Mouse (Mus musculus) monocyte, adult 5-6 weeks (primary cell): Measurements from ENCODE around the gene Lzic. TPM values are rescaled to one million over a fixed set of nuclear protein-coding genes. Genes with fewer than 3 reads are reported as not detected.
"Not testable (repeated sequence)": the region's sequence is repeated elsewhere in the genome, so short reads cannot be mapped to it uniquely, and the experiment has no call there.

Source experiments
- ATAC-seq: fragments of 153-309, 156-312 bp; replicated peaks from 2 replicates; pipeline ENCODE4 v1.8.0; 2017; ENCODE audit warnings: mild to moderate bottlenecking; ENCODE audit not compliant: low TSS enrichment, insufficient number of reproducible peaks, severe bottlenecking, poor library complexity, low FRiP score
- total RNA-seq: library from RNA; stranded (forward); fragments of 200-1000, 200-491, 200-594 nt; gene quantifications from 3 replicates; pipeline ENCODE4 v1.2.3, GENCODE M21; 2017

Gene Lzic
- 10.3 to 60.8 TPM (median 52.7 TPM) in 3 replicates for total RNA-seq

DNA sequence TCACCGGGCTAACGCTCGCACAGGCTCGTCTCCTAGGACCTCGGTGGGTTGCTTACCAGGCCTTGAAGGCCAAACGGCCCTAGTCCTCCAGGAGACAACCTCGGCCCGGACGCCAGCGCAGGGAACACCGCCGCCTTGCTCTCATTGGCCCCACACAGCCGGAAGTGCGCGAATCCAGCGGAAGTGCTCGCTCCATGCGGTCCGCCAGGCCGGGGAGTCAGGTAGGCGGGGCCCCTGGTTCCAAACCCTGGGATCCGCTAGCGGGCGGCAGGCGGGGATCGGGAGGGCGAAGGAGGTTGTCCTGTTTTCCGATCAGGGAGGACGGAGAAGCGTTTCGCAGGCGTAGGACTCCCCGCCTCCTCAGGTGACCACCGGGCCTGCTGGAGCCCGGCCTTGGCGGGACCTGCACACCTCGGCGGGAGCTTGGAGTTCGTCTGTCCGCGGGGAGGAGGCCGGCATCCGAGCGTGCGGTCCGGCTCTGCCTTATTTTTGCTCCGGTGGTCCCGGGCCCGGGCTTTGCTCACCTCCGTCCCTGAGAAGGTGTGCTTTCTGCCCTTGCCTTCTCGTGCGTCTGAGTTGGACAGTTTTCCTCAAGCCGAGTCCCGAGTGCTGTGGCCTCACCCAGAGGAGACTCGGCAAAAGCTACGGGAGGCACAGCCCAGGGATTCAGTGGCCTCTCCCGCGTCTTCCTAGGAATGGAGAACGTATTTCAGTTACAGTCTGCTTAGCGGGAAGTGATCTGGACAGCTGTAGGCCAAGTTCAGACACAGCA is at the start of gene Lzic, which contains the start of gene Nmnat1:
Gene Lzic (plus strand): TSS at position 177 of the 772 bp plus-strand sequence.
Gene Nmnat1 (minus strand): TSS at position 150 of the 772 bp plus-strand sequence.
- ATAC-seq, result peak; percentile 98

DNA sequence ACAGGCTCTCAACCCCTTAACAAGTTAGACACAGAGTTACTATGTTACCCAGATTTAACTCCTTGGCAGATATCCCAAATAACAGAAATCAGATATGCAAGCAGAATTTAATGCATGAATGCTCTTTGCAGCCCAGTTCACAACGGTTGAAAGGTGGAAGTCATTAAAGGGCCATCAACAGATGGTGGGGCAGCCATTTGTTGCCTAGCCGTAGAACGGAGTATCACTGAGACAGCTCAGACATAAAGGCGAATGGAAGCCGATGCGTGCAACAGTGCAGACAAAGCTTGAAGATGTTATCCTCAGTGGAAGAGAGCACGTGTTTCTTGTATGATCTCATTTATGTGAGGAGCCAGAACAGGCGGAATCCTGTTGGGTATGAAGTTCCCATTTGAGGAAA is 44.5 kb upstream of the Lzic start:
- no peak for ATAC-seq

DNA sequence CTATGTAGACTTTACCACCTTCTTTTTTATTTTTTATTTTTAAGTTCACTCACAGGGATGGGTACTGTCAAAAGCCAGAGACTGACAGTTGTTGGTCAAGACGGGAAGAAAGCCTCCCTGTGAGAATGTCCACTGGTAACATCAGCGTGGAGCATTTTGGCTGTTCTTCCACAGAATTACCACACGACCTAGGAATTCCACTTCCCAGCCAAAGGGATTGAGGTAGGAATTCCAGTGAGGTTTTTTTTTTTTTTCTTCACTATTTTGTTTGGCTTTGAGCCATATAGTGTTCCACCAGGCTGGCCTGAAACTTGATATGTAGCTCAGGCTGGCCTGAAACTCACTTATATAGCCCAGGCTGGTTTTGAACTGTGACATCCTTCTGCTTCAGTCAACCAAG is 42.6 kb upstream of the Lzic start:
- ATAC-seq, result no peak

DNA sequence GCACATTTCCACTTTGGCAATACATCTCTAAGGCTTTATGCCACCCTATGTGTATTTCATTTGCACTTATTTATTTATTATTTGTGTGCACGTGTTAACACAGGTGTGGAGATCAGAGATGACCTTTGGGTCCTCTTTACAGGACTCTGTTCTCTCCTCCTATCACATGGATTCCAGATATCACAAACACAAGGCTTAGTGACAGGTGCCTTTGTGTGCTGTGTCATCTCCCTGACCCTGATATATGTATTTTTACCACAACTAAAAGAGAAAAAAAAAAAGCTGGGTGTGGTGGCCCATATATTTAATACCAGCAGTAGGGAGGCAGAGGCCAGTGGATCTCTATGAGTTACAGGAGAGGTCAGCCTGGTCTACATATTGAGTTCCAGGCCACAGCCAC is 40.6 kb upstream of the Lzic start:
- ATAC-seq, result no peak

DNA sequence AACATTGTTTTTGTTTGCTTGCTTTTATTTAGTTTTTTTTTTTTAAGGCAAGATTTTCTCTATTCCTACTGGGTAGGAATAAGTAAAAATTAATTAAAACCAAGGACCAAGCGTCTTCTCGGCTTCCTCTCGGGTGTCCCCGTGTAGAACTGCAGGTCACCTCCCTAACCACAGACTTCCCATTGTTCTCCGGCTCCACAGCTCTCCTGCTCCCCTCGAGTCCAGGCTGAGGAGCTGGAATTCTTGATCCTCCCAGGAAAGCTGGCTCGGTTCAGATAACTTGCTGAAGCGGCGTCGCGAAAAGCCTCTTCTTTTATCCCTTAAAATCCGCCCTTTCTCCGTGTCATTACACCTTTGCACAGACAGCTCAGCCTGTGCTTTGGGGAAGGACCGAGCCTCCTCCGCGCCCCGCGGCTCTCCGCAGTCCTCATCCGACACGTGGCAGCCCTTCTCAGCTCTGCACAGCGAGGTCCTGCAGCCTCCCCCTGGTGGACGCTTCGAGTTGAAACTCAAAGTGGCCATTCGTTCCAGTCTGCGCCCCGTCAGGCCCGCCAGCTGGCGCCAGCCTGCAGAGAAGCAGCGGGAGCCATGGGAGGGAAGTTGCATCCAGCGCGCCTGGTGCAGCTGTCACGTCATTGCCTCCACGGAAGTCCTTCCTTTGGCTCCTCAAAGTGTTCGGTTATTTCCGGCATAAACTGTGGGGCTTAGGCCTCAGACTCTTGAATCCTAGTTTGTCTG is 39.9 kb upstream of the Lzic start:
- peak; percentile 99 for ATAC-seq

DNA sequence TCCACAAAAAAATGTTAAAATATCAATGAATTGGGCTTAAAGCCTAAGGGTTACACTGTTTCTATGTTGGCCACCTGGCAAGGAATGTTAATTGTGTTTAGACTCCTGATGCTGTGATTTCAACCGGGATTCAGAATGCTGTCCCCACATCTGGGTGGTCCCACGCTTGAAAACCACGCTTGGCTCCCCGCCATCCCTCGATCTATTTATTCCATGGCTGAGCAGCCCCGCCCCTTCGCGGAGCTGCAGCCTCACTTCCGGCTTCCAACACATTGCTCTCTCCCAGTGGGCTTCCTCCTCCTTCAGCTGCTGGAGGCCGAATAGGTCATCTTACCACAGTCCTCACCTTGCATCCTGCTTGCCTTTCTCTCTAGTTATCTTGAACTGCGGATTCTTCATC is 39.2 kb upstream of the Lzic start:
- no peak for ATAC-seq

DNA sequence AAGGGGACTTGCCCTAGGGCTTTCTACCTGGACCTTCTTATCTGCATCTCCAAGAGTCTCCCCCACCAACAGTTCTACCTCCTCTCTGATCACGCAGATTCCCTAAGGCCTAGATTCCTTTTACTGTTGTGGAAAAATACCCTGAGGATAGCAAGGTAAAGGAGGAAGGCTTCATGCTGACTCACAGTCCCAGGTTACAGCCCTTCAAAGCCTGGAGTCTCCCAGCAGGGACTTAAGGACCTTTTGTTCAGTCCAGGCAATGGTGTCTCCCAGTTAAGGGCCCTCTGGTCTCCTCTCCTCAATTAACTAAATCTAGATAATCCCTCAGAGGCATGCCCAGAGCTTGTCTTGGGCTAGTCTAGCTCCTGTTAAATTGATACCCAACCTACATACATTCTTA is 38.7 kb upstream of the Lzic start:
- ATAC-seq, result 0 out of 2 replicates have a peak, but pooled peaks have one; percentile 14

DNA sequence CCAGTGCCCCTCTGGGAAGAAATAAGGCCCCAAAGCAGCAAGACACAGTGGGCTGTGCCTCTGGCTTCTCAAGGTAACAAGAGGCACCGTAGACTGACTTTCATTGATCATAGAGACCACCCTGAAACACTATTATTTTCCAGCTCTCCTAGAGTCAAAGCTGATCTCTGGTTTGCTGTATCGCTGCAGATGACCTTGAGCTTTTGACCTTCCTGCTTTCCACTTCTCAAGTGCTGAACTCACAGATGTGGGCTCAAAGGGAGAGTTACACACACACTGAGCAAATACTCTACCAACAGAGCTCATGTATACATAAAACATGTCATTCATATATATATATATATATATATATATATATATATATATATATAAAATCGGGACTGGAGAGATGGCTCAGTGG is 34.4 kb upstream of the Lzic start:
- no peak for ATAC-seq

DNA sequence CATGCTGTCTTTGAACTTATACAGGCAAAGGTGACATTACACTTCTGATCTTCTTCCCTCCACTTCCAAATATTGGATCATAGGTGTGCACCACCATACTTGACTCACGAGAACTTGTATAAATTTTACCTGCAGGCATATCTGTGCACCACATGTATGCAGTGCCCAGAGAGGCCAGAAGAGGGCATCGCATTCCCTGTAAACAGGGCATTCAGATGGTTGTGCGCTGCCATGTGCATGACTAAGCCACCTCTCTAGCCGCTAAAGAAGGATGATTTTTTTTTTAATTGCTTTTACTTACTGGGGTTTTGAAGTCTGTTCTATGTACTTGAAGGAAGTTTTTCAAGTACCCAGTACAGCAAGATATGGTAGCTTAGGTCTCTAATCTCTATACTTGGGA is 31.4 kb upstream of the Lzic start:
- no peak for ATAC-seq

DNA sequence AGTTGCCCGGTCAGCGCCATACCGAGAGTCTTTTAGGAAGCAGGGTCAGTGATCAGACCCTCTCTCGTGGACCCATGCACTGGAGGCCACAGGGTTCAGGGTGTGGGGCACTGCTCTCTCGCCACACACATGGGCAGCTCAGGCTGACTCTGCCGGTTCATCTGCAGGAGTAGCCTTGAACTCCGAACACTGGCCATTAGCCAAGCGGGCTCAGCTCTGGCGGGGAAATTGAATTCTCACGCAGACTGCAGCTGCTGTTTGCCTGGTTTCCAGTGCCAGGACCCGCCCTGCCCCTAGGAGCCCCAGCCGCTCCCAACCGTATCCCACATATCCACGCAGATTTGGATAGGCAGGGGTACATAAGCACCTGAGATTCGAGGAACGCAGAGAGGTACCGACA is 30.8 kb upstream of the Lzic start:
- no peak for ATAC-seq

DNA sequence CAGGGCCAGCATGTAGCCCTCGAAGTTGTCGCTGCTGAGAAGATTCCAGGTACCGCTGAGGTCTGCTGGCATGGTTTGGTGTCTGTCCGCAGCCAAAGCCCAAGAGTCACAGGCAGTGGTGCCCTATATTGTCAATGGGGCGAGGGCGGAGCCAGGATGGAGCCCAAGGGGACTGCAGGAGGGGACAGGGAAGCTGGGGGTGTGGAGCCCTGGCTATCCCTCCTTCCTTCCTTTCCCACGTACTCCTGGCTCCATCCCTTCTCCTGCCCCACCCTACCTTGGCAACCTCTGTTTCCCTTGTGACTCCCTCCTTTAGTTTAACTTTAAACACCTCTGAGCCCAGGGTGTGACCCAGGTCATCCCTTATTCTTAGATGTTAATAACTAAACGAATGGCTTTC is 30.1 kb upstream of the Lzic start, which contains the start of gene Rbp7:
Gene Rbp7 (minus strand): TSS at position 100 of the 400 bp plus-strand sequence.
- no peak for ATAC-seq

DNA sequence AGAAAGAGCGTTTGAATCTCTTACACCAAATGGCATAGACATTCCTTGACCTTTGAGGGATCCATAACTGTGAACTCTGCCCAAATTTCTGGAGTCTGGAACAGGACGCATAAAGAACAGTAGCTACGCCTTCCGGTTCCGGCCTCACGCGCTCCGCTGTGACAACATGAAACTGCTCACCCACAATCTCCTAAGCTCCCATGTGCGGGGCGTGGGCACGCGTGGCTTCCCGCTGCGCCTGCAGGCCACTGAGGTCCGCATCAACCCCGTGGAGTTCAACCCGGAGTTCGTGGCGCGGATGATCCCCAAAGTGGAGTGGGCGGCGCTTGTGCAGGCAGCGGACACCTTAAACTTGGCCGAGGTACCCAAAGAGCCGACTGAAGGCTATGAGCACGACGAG is 27.9 kb upstream of the Lzic start:
- ATAC-seq, result peak; percentile 88

DNA sequence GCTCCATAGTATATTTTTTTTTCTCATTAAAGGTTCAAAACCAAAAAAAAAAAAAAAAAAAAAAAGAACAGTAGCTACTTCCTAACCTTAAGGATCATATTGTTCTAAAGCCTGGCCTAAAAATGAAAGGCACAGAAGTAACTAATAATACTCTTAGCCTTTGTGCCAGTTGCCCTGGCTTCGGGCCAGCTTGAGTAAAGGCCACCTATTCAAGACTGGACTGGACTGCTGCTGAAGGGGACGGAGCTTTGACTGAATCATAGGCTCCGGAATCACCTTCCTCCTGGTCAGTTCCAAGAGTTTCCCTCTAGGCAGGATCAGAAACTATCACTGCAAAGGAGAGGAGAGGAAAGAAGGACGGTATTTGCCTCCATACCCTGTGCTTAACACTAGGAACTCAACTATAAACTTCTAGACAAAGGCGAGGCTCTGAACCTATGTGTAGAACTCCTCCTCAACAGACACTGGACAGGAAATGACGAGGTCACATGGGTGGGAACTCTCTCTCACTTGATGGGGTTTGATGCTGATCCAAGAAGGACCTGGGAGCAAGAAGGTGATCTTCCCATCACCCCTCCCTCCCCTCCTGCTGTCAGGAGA is 27.1 kb upstream of the Lzic start:
- no peak for ATAC-seq

DNA sequence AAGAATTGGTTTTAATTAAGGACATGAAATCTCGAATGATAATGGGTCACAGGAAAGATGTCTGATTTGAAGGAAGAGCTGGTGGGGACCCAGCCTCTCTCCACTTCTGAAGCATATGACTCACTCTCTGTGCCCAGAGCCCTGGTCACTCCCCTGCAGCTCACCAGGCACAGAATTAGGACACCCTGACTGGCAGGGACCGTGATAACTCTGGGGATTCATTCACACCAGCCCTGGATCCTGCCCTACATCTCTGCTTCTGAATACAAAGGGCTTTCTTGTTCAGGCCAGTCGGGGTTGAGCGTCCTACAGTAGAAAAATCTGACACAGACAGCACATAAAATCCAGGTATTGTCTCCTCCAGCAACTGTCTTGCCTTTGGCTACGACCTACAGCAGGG is 26.5 kb upstream of the Lzic start:
- ATAC-seq, result no peak

DNA sequence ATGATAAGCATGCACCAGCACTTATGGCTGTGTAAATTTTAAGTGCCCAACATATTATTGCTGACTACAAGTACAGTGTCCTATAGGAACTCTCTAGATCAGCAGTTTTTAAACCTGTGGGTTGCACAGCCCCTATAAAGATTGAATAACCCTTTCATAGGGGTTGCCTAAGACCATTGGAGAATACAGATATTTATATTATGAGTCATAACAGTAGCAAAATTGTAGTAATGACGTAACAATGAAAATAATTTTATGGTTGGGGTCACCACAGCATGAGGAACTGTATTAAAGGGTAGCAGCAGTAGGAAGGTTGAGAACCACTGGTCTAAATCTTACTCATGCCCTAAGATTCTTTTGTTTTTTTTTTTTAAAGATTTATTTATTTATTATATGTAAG is 25.6 kb upstream of the Lzic start:
- no peak for ATAC-seq

DNA sequence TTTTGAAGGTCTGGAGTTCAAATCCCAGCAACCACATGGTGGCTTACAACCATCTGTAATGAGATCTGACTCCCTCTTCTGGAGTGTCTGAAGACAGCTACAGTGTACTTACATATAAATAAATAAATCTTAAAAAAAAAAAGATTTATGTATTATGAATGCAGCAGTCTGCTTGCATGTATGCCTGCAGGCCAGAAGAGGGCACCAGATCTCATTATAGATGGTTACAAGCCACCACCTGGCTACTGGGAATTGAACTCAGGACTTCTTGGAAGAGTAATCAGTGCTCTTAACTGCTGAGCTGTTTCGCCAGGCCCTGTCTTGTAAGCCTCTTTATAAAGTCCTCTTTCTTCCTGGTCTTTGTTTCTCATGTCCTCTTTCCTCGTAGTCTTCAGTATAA is 24.6 kb upstream of the Lzic start:
- ATAC-seq, result not testable (repeated sequence)

DNA sequence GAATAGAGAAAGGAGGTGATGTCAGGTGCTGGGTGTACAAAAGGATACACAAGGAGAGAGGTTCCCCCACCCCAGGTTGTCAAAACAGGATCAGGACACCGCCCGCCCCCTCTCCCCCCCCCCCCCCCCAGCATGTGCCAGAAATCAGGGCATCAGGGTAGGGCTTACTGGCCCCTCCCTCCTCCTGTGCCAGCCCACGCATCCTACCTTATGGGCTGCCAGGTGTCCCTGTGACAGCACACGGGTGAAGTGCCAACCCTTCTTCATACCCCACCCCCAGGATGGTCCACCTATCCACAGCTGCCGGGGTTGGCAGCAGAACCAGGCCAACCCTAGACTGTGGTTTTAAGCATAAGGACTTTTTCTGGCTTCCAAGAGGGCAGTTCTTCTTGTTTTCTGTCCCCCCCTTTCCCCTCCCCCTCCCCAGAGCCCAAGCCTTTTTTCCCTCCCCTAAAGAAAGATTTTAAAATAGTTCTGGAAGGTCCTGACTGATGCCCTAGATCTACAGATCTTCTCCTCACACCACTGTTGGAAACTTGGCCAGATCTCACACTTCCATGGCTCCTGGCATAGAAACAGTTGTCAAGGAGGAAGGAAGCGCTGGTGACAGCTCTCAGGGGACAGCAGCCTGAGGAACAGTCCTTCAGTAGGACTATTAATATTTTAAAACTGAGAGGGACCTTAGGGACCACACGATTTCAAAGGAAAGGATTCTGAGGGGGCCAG is 23.3 kb upstream of the Lzic start:
- ATAC-seq, result no peak

DNA sequence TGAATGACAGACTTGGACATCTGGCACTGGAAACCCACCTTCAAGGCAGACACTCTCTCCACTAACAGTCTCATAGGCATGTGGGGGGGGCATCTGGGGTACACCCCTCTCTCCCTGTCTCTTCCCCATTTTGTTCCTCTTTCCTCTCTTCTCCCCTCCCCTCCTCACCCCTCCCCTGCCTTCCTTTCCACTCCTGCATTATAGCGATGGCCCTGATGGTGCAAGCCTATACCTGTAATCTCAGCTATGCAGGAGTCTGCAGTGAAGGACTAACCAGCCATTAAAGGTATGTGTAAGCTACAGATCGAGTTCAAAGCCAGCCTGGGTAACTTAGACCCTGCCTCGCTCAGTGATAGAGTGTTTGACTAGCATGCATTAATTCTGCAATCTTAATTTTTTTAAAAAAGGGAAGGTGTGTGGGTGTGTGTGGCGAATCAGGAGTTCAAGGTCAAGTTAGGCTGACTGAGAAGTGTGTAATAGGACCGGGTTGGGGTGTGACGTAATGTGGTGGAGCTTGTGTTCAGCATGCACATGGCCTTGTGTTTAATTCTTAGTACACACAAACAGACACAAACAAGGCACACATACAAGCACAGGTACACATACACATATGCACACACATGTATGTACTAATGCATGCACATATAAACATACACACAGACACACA is 22.6 kb upstream of the Lzic start:
- ATAC-seq, result peak; percentile 61; the same call in 1 of the 2 replicates
